Mouse (Mus musculus) embryonic facial prominence, embryonic 11.5 days (tissue): Measurements from ENCODE around the gene Nit2. TPM values are rescaled to one million over a fixed set of nuclear protein-coding genes. Genes with fewer than 3 reads are reported as not detected.
A peak's percentile ranks its signal among the peaks of the same experiment; 100 is the strongest.

Source experiments
- ATAC-seq: fragments of 200-750 bp; cut with Nextera tagmentation; replicated peaks from 2 replicates; pipeline ENCODE4 v1.8.0; 2017; ENCODE audit warnings: low read depth; ENCODE audit not compliant: insufficient number of reproducible peaks, low FRiP score, low TSS enrichment
- DNase-seq: peaks from one replicate; pipeline ENCODE4 v3.0.0-alpha.2; 2015; ENCODE audit warnings: low spot score
- H3K27ac ChIP-seq: fragments of 300-500 bp; sonication (generic); replicated peaks from 2 replicates; pipeline ENCODE4 v1.5.1; 2014; ENCODE audit warnings: mild to moderate bottlenecking, low read depth, low read length, control low read depth
- H3K27me3 ChIP-seq: fragments of 300-500 bp; sonication (generic); 2 replicates; pipeline ENCODE4 v1.6.1; 2014; ENCODE audit warnings: mild to moderate bottlenecking, low read length, moderate library complexity, mixed read lengths; ENCODE audit not compliant: control insufficient read depth, insufficient read depth
- H3K36me3 ChIP-seq: fragments of 300-500 bp; sonication (generic); replicated peaks from 2 replicates; pipeline ENCODE4 v1.6.1; 2014; ENCODE audit warnings: low read depth, mild to moderate bottlenecking, low read length, moderate library complexity, mixed read lengths; ENCODE audit not compliant: control insufficient read depth, insufficient read depth
- H3K4me1 ChIP-seq: fragments of 300-500 bp; sonication (generic); 2 replicates; pipeline ENCODE4 v1.6.1; 2014; ENCODE audit warnings: low read length, mixed read lengths; ENCODE audit not compliant: control insufficient read depth, insufficient read depth
- H3K4me2 ChIP-seq: fragments of 300-500 bp; sonication (generic); 2 replicates; pipeline ENCODE4 v1.6.1; 2014; ENCODE audit warnings: low read depth, mild to moderate bottlenecking, control low read depth, low read length, moderate library complexity
- H3K4me3 ChIP-seq: fragments of 300-500 bp; sonication (generic); 2 replicates; pipeline ENCODE4 v1.5.1; 2014; ENCODE audit warnings: low read depth, low read length, control low read depth
- H3K9ac ChIP-seq: fragments of 300-500 bp; sonication (generic); replicated peaks from 2 replicates; pipeline ENCODE4 v1.6.1; 2014; ENCODE audit warnings: mild to moderate bottlenecking, control low read depth, low read length
- H3K9me3 ChIP-seq: fragments of 300-500 bp; sonication (generic); replicated peaks from 2 replicates; pipeline ENCODE4 v1.6.1; 2016; ENCODE audit warnings: mild to moderate bottlenecking, low read length, inconsistent platforms, mixed read lengths; ENCODE audit not compliant: control insufficient read depth
- WGBS: fragments of 180-500 bp; shearing (Covaris S2); extraction: QIAGEN DNeasy Blood & Tissue Kit; methylation state at CpG from one replicate; pipeline ENCODE4 v1.1.7; 2014; 5-methylcytosine and 5-hydroxymethylcytosine counted together
- polyA plus RNA-seq: library from polyadenylated mRNA; unstranded; fragments of >200 nt; fragmentation: Nextera tagmentation; extraction: Ambion mirVana; gene quantifications from 2 replicates; pipeline ENCODE4 v1.2.1, GENCODE M21; 2014

Gene Nit2
- polyA plus RNA-seq, 1 experiment from 2014 or later = 66.3 TPM

DNA sequence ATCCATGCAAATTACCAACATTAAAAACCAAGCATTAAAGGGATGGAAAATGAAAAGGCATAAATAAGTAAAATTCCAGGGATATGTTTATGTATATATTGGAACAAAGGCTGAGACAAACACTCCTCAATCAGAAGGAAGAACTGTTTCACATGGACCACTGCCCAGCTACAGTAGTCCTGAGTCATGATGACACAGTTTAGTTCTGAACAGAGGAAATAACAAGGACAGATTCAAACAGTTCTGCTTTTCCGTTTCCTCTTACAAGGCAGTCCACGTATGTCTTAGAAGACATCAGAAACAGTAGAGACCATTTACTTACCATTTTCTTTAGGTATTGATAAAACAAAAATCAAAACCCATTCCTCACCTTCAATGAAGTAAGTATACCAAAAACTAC lies 22.4 kb upstream of the Nit2 start:
- 93% methylated on average over 2 of the region's 2 CpGs for WGBS
- Histone ChIP-seq H3K4me3 (no peak overlapping the region), H3K9me3 (no peaks in the 10 kb centered on the region), H3K4me1 (no peaks in the 10 kb centered on the region), H3K36me3 (peaks cover 2% of the 10 kb centered on the region; the same call in 1 of the 2 replicates), H3K9ac (no peak overlapping the region), H3K4me2 (no peak overlapping the region), H3K27ac (no peak overlapping the region), H3K27me3 (no peaks in the 10 kb centered on the region)
- DNase-seq (no peak), ATAC-seq (no peak)

- ATAC-seq (no peak), DNase-seq (no peak)
- H3K9me3 ChIP-seq = no peaks in the 10 kb centered on the region
- no peak overlapping the region for H3K9ac ChIP-seq
- no peak overlapping the region for H3K4me3 ChIP-seq
- H3K4me1 ChIP-seq = no peaks in the 10 kb centered on the region
- H3K27me3 ChIP-seq = no peaks in the 10 kb centered on the region
- no peak overlapping the region for H3K4me2 ChIP-seq
- H3K36me3 ChIP-seq = no peaks in the 10 kb centered on the region; the same call in 1 of the 2 replicates
- H3K27ac ChIP-seq = no peak overlapping the region
- 91% methylated on average over 4 of the region's 4 CpGs for WGBS
Observed at GRCm38 (mm10) chr16:57186618-57187017, 19.5 kb upstream of the Nit2 start.

GRCm38 (mm10) chr16:57182037-57182436 lies 14.9 kb upstream of the Nit2 start:
- Histone ChIP-seq H3K36me3 (no peaks in the 10 kb centered on the region; the same call in none of the 2 replicates), H3K4me1 (no peaks in the 10 kb centered on the region), H3K4me2 (no peak overlapping the region), H3K4me3 (no peak overlapping the region), H3K27me3 (no peaks in the 10 kb centered on the region), H3K9ac (no peak overlapping the region), H3K27ac (no peak overlapping the region), H3K9me3 (no peaks in the 10 kb centered on the region)
- ATAC-seq (no peak), DNase-seq (no peak)
- WGBS = 87% methylated on average over 5 of the region's 5 CpGs

GRCm38 (mm10) chr16:57181180-57181579 lies 14.0 kb upstream of the Nit2 start:
- H3K4me1 ChIP-seq = no peaks in the 10 kb centered on the region
- 85% methylated on average over 11 of the region's 11 CpGs for WGBS
- no peak for ATAC-seq
- H3K27me3 ChIP-seq = no peaks in the 10 kb centered on the region
- H3K4me3 ChIP-seq = no peak overlapping the region
- H3K4me2 ChIP-seq = no peak overlapping the region
- DNase-seq = no peak
- no peaks in the 10 kb centered on the region for H3K9me3 ChIP-seq
- no peak overlapping the region for H3K9ac ChIP-seq
- no peaks in the 10 kb centered on the region; the same call in none of the 2 replicates for H3K36me3 ChIP-seq
- H3K27ac ChIP-seq = no peak overlapping the region

- no peak overlapping the region for H3K27ac ChIP-seq
- no peaks in the 10 kb centered on the region; the same call in none of the 2 replicates for H3K36me3 ChIP-seq
- DNase-seq = no peak
- WGBS = 91% methylated on average over 10 of the region's 10 CpGs
- H3K27me3 ChIP-seq = no peaks in the 10 kb centered on the region
- no peak overlapping the region for H3K4me3 ChIP-seq
- no peaks in the 10 kb centered on the region for H3K4me1 ChIP-seq
- no peak for ATAC-seq
- H3K9me3 ChIP-seq = no peaks in the 10 kb centered on the region
- H3K4me2 ChIP-seq = no peak overlapping the region
- no peak overlapping the region for H3K9ac ChIP-seq
Observed at GRCm38 (mm10) chr16:57177664-57178063, 10.5 kb upstream of the Nit2 start.

DNA sequence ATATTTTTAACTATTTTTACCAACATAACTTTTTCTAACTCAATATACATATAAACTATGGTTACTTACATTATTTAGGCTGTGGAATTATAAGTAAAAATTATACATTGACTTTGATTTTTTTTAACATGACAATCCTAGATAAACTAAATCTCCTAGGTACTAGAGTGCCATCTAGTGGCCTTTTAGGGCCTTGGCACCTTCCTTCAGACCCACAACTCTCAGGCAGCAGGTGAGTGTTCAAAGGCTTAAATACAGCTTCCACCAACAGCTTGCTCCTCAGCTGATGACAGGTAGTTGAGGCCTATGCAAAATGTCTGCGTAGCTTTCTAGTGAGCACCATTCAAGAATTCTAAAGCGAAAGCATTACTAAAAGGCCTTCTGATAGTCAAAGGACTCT lies 10.1 kb upstream of the Nit2 start:
- H3K4me1 ChIP-seq = no peaks in the 10 kb centered on the region
- no peaks in the 10 kb centered on the region for H3K9me3 ChIP-seq
- H3K27ac ChIP-seq = no peak overlapping the region
- no peak overlapping the region for H3K4me2 ChIP-seq
- H3K4me3 ChIP-seq = no peak overlapping the region
- ATAC-seq (no peak), DNase-seq (peak; percentile 71)
- WGBS = 69% methylated on average over 2 of the region's 2 CpGs
- no peaks in the 10 kb centered on the region; the same call in 1 of the 2 replicates for H3K36me3 ChIP-seq
- no peak overlapping the region for H3K9ac ChIP-seq
- no peaks in the 10 kb centered on the region for H3K27me3 ChIP-seq

DNA sequence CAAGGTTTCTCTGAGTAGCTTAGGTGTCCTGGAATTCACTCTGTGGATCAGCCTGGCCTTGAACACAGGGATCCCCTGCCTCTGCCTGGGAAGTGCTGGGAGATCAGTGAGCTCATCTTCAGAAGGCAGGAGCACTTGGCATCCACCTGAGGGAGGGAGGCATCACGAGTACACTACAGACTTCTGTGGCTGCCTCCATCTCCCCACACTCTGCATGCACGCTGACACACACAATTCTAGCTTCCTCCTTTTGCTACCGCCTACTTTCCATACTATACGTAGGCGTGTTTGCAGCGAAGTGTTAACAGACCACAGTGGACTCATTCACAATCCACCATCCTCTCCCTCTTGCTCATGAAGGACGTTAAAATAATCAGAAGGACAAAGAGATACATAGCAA lies 9.1 kb upstream of the Nit2 start:
- H3K4me3 ChIP-seq = no peak overlapping the region
- no peak overlapping the region for H3K27ac ChIP-seq
- no peaks in the 10 kb centered on the region for H3K4me1 ChIP-seq
- no peak overlapping the region for H3K9ac ChIP-seq
- 86% methylated on average over 7 of the region's 7 CpGs for WGBS
- no peak overlapping the region for H3K4me2 ChIP-seq
- H3K27me3 ChIP-seq = no peaks in the 10 kb centered on the region
- H3K9me3 ChIP-seq = no peaks in the 10 kb centered on the region
- H3K36me3 ChIP-seq = no peaks in the 10 kb centered on the region; the same call in 1 of the 2 replicates
- DNase-seq = no peak
- ATAC-seq = no peak

DNA sequence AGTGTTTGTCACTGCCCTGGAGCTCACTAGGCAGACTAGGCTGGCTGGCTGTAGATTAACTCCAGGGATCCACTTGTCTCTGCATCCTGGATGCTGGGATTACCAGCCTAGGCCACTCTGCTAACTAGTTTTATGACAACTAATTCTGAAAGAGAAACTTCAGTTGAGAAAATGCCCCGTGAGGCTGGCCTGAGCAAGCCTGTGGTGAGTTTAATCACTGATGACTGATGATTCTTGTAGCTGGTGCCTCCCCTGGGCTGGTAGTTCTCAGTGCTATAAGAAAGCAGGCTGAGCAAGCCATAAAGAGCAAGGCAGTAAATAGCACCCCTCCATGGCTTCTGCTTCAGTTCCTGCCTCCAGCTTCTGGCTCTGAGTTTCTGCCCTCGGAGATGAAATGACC lies 8.6 kb upstream of the Nit2 start:
- no peak overlapping the region for H3K9ac ChIP-seq
- no peak overlapping the region for H3K4me3 ChIP-seq
- ATAC-seq (no peak), DNase-seq (no peak)
- no peaks in the 10 kb centered on the region; the same call in 1 of the 2 replicates for H3K36me3 ChIP-seq
- no peak overlapping the region for H3K27ac ChIP-seq
- 64% methylated on average over 2 of the region's 2 CpGs for WGBS
- H3K27me3 ChIP-seq = no peaks in the 10 kb centered on the region
- H3K9me3 ChIP-seq = no peaks in the 10 kb centered on the region
- no peak overlapping the region for H3K4me2 ChIP-seq
- no peaks in the 10 kb centered on the region for H3K4me1 ChIP-seq
